Mouse (Mus musculus) kidney, postnatal 10 days (tissue): ENCODE measurements around the gene Gm10197.
A peak's percentile ranks its signal among the peaks of the same experiment; 100 is the strongest.

Experiments
- DNase-seq: peaks from one replicate; pipeline ENCODE4 v3.0.0; 2021; ENCODE audit warnings: mixed read lengths

The Gm10197 gene

DNA sequence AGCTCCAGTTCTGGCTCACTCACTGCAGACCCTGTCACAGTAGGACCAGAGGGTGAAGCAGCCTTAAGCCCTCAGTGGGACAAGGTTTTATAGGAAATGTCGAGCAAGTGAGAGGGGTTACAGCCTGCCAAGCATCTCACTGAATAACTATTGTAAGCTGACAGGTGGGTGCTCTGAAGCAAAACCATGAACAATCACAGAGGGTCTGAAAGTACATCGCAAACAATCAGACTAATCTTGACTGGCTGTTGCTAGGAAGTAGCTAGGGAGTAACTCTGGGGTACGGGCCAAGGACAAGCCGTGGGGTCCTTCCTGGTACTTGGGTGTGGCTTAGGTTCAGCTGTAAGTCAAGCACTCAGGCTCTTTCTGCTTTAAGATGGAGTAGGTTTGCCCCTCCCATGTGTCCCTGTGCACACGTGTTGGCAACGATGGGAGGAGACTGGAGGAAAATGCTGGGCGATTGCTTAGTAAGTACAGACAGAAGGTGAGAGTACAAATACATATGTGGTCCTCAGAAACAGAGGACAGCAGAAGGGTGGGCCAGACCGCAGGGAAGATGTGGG lies 21.3 kb upstream of the Gm10197 start:
- DNase-seq: no peak

GRCm38 (mm10) chr19:53391787-53392186 lies 20.2 kb upstream of the Gm10197 start:
- no peak for DNase-seq

DNA sequence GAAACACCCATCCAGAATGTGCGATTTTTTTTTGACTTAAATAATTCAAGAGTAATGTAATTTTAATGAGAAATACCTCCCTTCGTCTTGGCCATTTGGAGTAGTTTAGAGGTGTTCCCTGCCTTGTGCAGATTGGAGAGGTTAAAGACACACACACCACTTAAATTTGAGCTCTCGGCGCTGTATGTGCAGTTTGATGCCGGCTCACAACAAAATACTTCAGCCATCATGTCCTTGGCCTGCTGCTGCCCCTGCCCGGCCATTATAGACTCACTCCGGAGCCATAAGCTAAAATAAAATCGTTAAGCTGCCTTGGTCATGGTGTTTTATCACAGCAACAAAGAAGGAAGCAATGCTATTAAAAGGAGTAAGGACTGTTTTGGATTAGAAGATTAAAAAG lies 19.8 kb upstream of the Gm10197 start:
- DNase-seq: no peak

- DNase-seq: peak; percentile 100
Observed at GRCm38 (mm10) chr19:53390495-53391007, 19.0 kb upstream of the Gm10197 start, which contains the start of gene Smndc1. Gene Smndc1 (minus strand): TSS chr19:53390578.

DNA sequence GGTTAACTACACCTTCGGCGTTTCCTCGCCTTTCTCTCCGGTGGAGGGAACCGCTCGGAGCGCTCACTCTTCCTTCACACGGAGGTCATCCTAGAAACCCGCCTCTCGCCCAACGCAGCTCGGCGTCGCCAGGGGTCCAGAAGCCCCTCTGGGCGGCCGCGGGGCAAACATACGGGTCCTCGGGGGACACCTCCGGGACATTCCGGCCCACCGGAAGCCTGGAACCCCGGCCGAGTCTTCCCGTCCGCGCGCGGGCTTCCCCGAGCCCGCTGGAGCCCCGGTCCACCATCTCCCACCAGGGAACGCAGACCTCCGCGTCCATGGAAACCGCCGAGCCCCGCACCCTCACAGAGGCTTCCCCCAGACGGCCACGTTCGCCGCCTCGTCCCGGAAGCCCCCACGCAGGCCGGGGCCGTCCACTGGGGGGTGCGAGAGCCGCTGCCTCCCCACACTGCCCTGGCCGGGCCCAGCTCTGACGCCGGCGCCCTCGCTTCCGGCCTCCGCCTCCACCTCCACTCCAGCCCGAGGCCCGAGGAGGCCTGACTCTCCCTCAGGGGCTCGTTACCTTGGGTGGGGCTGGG lies 18.4 kb upstream of the Gm10197 start:
- DNase-seq: no peak

- DNase-seq: no peak
Observed at GRCm38 (mm10) chr19:53389417-53389816, 17.9 kb upstream of the Gm10197 start.

DNA sequence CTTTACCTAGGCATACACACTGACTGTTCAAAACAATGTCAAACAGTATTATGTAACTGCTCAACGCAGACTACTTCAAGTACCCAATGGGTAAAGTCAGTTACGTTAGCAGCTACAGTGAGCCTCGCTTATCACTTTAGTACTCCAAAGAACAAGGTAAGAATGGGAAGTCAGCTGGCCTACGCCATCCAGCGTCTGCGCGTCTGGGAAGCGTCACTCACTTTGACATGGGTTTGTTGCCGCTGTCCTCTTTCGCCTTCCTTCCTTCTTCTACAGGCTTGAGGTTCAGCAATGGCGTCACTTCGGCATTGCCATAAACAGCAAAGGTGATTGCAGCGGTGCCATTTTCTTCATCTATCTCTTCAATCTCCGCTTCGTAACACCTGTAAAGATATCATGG lies 11.8 kb upstream of the Gm10197 start:
- no peak for DNase-seq

GRCm38 (mm10) chr19:53378421-53378820 lies 6.9 kb upstream of the Gm10197 start:
- DNase-seq: no peak

- DNase-seq: no peak
Observed at GRCm38 (mm10) chr19:53377652-53378051, 6.1 kb upstream of the Gm10197 start.

DNA sequence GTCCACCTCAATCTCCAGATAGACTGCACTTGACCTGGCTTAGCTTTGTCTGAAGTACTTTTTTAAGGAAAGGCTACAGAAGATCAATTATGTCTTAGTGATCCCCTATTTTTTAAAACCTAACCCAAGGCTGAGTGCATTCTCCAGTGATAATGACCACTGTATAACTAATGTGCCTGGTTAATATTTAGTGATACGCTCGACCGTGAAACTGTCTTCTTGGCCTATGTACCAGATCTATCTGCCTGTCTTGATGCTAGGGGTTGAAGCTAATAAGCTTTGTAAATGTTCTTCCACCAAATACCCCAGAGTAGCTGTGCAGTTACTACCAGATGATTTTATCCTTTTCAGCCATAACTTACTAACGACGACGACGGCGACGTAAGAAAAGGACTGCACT lies 4.2 kb upstream of the Gm10197 start:
- DNase-seq: no peak

DNA sequence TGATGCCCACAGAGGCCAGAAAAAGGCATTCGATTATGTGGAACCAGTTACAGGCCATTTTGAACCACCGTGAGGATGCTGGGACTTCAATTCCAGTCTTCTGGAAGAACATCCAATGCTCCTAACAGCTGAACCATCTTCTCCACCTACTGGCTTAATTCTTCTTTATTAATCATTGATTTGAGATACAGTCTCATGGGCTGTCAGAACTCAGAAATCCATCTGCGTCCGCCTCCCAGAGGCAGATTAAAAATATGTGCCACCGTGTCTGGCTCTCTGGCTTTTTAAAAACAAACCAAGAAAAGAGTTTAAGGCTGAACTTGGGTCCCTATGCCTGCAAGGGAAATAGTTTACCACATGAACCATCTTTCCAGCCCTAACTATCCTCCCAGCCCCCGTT lies 3.7 kb upstream of the Gm10197 start:
- DNase-seq: no peak

DNA sequence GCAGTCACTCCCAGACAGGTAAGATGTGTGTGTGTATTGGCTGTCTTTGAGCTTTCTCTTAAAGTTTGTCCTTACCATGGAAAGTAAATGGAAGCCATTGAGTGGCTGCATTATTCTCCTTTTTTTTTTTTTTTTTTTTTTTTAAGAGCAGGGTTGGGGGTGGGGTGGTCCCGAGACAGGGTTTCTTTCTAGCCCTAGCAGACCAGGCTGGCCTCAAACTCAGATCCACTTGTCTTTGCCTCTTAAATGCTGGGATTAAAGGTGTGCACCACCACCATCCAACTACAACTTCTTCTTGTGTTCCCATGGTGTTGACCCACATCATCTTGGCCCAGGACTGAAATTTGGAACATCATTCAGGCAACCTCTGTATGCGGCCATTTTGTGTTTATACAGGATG lies 2.0 kb upstream of the Gm10197 start:
- no peak for DNase-seq

GRCm38 (mm10) chr19:53370233-53370632 lies 1.3 kb downstream of the Gm10197 start:
- DNase-seq: peak; percentile 34

DNA sequence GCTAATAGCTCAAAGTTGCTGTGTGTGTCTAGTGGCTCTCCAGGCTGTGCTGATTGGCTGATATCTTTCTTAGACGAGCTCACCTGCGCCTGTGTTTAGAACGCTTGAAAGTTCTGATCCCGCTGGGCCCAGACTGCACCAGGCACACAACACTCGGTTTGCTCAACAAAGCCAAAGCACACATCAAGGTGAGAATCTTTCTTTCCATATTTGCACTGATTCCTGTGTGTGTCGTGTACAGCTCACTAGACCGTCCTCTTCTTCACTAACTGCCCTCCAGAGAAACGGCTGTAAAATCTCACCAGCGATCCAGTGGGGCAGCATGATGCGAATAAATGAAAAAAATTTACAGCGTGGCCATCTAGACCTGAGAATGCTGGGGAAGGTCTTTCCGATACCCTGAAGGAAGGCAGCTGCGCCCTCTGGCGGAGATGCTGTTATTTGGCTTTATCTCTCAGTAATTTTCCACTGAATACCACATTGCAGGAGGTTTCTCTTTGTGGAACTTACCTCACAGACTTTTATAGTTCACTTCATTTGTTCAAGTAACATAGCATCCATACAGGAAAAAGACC lies 2.0 kb downstream of the Gm10197 start:
- peak; percentile 93 for DNase-seq

DNA sequence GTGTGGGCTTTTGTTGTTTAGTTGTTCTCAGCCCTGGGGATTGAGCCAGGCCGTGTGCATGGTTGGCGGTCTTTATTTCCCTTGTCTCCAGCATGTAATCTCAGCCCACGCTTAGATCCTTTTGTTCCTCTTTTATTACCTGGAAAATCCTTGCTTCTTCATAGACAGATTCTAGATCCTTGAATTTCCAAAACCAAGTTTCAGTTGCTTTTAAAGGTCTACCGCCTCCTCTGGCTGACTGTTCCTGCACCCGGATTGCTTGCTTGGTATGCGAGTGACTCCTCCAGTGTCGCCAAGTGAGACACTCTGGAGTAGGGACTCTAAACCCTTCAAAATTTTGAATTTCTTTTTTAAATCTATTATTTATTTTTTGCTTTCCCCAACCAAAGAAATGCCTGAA lies 4.7 kb downstream of the Gm10197 start:
- DNase-seq: no peak

DNA sequence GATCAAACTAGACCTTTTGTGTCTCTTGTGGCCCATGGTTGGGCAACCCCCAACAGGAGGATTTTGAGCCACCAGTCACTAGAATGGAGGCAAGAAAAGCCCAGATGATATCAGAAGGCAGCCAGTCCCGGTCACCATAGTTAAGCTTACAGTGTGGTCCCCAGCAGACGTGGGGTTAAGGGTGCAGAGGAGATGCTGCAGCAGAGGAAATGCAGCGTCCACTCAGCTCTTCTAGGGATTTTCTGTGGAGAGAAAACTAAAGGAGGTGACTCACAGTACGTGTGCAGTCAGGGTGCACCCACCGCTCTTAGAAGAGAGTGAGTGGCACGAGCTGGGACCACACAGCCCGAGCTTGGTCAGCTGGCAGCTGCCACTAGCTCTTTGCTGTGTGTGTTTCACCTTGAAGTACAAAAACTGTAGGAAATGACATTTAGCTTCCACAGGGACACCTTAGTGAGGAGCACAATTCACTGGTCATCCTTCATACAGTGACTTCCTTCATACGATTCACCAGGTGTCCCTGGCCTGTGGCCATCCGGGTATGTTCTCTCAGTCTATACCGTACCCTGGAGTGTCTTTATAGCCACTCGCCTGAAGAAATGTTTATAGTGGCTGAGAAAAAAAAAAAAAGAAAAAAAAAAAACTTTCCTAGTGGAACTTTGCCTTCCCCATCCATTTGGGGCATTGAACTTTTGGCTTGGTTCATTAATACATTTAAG lies 5.3 kb downstream of the Gm10197 start:
- DNase-seq: no peak

DNA sequence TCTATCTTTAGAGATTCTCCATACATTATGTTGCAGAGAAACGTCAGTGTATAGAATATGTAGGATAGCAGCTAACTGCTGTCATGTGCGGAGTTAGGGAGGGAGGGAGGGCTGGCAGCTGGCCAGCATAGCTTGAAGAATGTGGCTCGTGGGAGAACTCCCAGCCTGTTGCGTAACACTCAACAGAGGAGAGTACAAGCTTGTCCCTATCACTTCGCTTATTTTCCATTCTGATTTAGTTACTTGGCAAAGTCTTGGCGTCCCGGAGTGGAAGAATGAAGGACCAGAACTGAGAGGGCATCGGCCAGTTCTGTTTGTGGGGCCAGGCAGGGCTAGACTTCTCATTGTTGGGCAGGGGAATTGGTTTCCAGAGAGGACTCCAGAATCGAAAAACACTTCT lies 6.6 kb downstream of the Gm10197 start:
- peak; percentile 86 for DNase-seq

- no peak for DNase-seq
Observed at GRCm38 (mm10) chr19:53364551-53364950, 7.0 kb downstream of the Gm10197 start.

- DNase-seq: no peak
Observed at GRCm38 (mm10) chr19:53362967-53363366, 8.6 kb downstream of the Gm10197 start.

DNA sequence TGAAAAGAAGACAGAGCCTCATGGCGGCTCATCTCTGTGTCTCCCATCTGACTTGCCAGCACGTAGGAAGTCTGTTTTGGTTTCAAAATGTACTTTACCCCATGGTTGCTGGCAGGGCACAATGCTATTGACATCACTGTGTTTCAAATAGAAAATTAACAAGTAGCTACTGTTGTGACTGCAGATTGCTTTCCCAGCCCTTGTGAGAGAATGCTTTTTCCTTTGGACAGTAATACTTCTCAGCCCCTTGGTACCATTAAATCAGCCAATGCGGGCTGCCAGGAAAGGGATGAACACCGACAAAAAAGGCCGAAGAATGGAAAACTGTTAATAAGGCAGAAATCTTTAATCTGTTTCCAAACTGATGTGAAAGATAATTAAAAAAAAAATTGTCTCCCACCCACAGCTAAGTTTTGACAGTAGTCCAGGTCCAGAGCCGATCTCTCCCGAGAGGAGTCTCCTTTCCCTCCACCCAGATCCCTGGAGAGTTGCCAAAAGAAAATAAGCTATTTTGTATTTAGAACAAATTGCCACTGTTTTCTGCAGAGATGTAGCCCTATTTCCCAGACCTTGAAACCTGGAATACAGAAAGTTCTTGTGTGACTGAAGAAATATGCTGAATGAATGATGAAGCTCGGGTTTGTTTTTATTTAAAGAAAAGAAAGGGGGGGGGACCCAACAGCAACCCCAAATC lies 11.2 kb downstream of the Gm10197 start:
- no peak for DNase-seq

DNA sequence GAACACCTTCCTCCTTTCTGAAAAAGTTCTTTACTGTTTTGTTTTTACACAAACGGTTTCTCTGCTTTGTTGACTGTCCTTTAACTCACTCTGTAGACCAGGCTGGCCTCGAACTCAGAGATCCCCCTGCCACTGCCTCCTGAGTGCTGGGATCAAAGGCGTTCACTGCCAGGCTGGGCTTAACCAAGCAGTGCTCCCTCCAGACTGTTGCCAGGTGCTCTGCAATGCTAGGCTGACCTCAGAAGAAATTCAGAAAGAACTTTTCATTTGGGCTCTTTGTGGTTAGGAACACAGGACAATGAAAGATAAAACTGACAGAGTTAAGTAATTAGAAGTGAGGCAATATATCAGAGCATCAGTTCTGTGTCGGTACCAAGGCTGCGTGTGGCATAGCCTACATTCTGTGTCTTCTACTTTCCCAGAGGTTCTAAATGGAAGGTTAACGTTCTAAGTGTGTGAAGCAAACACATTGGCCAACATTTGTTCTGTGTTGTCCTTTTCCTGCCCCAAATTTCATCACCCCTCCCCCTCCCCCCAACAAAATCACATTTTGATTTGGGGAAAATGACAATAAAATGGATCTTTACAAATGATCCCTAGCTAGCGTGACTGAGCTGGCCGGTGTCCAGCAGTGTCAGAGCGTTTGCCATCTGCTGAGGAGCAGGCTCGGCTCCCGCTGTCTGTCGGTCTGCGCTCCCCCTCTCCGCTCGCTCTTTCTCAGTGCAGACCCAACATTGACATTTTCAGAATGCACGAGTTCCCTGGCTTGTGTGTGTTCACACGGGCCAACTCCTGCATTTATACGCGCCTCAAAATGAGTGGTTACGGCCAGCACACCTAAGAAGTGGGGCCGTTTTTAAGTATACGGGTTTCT lies 12.2 kb downstream of the Gm10197 start:
- DNase-seq: peak; percentile 73

- no peak for DNase-seq
Observed at GRCm38 (mm10) chr19:53355065-53355464, 16.5 kb downstream of the Gm10197 start.
